Mouse (Mus musculus) CH12.LX (cell line): ENCODE measurements around the gene Slc9a9. TPM values are rescaled to one million over a fixed set of nuclear protein-coding genes. Genes with fewer than 3 reads are reported as not detected.

Experiments
- DNase-seq: peaks from one replicate; pipeline ENCODE4 v3.0.0-alpha.2; 2013; ENCODE audit errors: extremely low read depth
- H3K27ac ChIP-seq: 2 replicates; pipeline ENCODE4 v1.5.1; 2012; ENCODE audit warnings: low read depth, mild to moderate bottlenecking, control low read depth, moderate library complexity; ENCODE audit not compliant: insufficient read depth
- H3K27me3 ChIP-seq: replicated peaks from 2 replicates; pipeline ENCODE3; 2012; ENCODE audit warnings: inconsistent platforms
- H3K36me3 ChIP-seq, 2 experiments: replicated peaks in 1 of 2; 2 replicates each; pipeline versions ENCODE3 to v1.6.1; 2012; ENCODE audit warnings: inconsistent platforms in 1 of 2, low read length in 1 of 2, mild to moderate bottlenecking in 1 of 2, mixed read lengths in 1 of 2, moderate library complexity in 1 of 2; ENCODE audit not compliant: control insufficient read depth in 1 of 2, insufficient read depth in 1 of 2
- H3K4me1 ChIP-seq, 2 experiments: 2 replicates each; pipeline ENCODE4 v1.6.1; 2012; ENCODE audit warnings: inconsistent platforms in 1 of 2, moderate library complexity in 1 of 2; ENCODE audit not compliant: insufficient read depth in 2 of 2, control insufficient read depth in 1 of 2
- H3K4me2 ChIP-seq: 2 replicates; pipeline ENCODE4 v1.6.1; 2012; ENCODE audit warnings: low read depth, mild to moderate bottlenecking, control low read depth; ENCODE audit not compliant: poor library complexity, insufficient read depth, severe bottlenecking
- H3K4me3 ChIP-seq, 3 experiments: fragments of 150-350 bp in 1 of 3; sonication (generic) in 1 of 3; replicated peaks in 1 of 3; 2 replicates each; pipeline versions ENCODE3 to v1.5.1; 2011 to 2012; ENCODE audit warnings: low read depth in 2 of 3, low read length in 2 of 3, mild to moderate bottlenecking in 2 of 3, moderate library complexity in 2 of 3, control low read depth in 1 of 3, improper control_type of control experiment in 1 of 3, inconsistent platforms in 1 of 3, mixed read lengths in 1 of 3; ENCODE audit not compliant: poor library complexity in 1 of 3
- H3K79me2 ChIP-seq: replicated peaks from 2 replicates; pipeline ENCODE4 v1.6.1; 2012; ENCODE audit warnings: mild to moderate bottlenecking, moderate library complexity; ENCODE audit not compliant: control insufficient read depth, poor library complexity, insufficient read depth, severe bottlenecking; ENCODE audit errors: extremely low read depth
- H3K9ac ChIP-seq: 2 replicates; pipeline ENCODE4 v1.6.1; 2012; ENCODE audit warnings: low read depth, mild to moderate bottlenecking, control low read depth, moderate library complexity; ENCODE audit not compliant: insufficient read depth
- H3K9me3 ChIP-seq: replicated peaks from 2 replicates; pipeline ENCODE3; 2012; ENCODE audit warnings: low read length, inconsistent platforms, mixed read lengths
- CHD1 ChIP-seq: IDR thresholded peaks from 2 replicates; pipeline ENCODE4 v1.6.1; 2012; ENCODE audit warnings: low read depth, low read length, improper control_type of control experiment, inconsistent platforms
- CHD2 ChIP-seq: IDR thresholded peaks from 2 replicates; pipeline ENCODE4 v1.6.1; 2011; ENCODE audit warnings: low read length, improper control_type of control experiment
- CTCF ChIP-seq, 2 experiments: IDR thresholded peaks in 1 of 2; conservative IDR thresholded peaks in 1 of 2; 2 replicates each; pipeline ENCODE4 v1.5.1; 2011 to 2012; ENCODE audit warnings: low read depth in 2 of 2, low read length in 2 of 2, improper control_type of control experiment in 1 of 2, inconsistent platforms in 1 of 2, mild to moderate bottlenecking in 1 of 2, moderate library complexity in 1 of 2
- E2F4 ChIP-seq: IDR thresholded peaks from 2 replicates; pipeline ENCODE4 v1.6.1; 2011; ENCODE audit warnings: low read depth, low read length, improper control_type of control experiment; ENCODE audit not compliant: insufficient replicate concordance
- ELF1 ChIP-seq: IDR thresholded peaks from 2 replicates; pipeline ENCODE4 v1.6.1; 2014; ENCODE audit warnings: low read depth, mild to moderate bottlenecking, inconsistent platforms, low read length, improper control_type of control experiment
- EP300 ChIP-seq: IDR thresholded peaks from 2 replicates; pipeline ENCODE4 v1.6.1; 2011; ENCODE audit warnings: low read length, improper control_type of control experiment
- ETS1 ChIP-seq: conservative IDR thresholded peaks from 2 replicates; pipeline ENCODE4 v1.6.1; 2012; ENCODE audit warnings: low read depth, mild to moderate bottlenecking, inconsistent platforms, low read length, improper control_type of control experiment, moderate library complexity
- GABPA ChIP-seq: IDR thresholded peaks from 2 replicates; pipeline ENCODE4 v1.6.1; 2012; ENCODE audit warnings: low read depth, low read length, improper control_type of control experiment, inconsistent platforms; ENCODE audit not compliant: insufficient replicate concordance
- HCFC1 ChIP-seq: IDR thresholded peaks from 2 replicates; pipeline ENCODE4 v1.6.1; 2012; ENCODE audit warnings: low read depth, mild to moderate bottlenecking, inconsistent platforms, low read length, improper control_type of control experiment
- IRF4 ChIP-seq: IDR thresholded peaks from 2 replicates; pipeline ENCODE4 v1.6.1; 2014; ENCODE audit warnings: low read depth, mild to moderate bottlenecking, inconsistent platforms, low read length, improper control_type of control experiment
- JUN ChIP-seq: IDR thresholded peaks from 2 replicates; pipeline ENCODE4 v1.6.1; 2011; ENCODE audit warnings: low read depth, mild to moderate bottlenecking, low read length, improper control_type of control experiment, moderate library complexity; ENCODE audit not compliant: insufficient read depth
- KAT2A ChIP-seq: IDR thresholded peaks from 2 replicates; pipeline ENCODE4 v1.6.1; 2012; ENCODE audit warnings: low read length, improper control_type of control experiment, inconsistent platforms; ENCODE audit not compliant: insufficient replicate concordance
- MYC ChIP-seq: IDR thresholded peaks from 2 replicates; pipeline ENCODE4 v1.6.1; 2011; ENCODE audit warnings: low read depth, mild to moderate bottlenecking, improper control_type of control experiment, low read length
- NELFE ChIP-seq: IDR thresholded peaks from 2 replicates; pipeline ENCODE4 v1.6.1; 2011; ENCODE audit warnings: low read depth, low read length, improper control_type of control experiment
- POLR2A ChIP-seq: IDR thresholded peaks from 2 replicates; pipeline ENCODE4 v1.6.1; 2011; ENCODE audit warnings: low read depth, mild to moderate bottlenecking, improper control_type of control experiment, low read length
- POLR2AphosphoS2 ChIP-seq: IDR thresholded peaks from 2 replicates; pipeline ENCODE4 v1.6.1; 2011; ENCODE audit warnings: low read depth, low read length, improper control_type of control experiment
- SMC3 ChIP-seq: IDR thresholded peaks from 2 replicates; pipeline ENCODE4 v1.6.1; 2011; ENCODE audit warnings: low read depth, low read length, improper control_type of control experiment
- UBTF ChIP-seq: IDR thresholded peaks from 2 replicates; pipeline ENCODE4 v1.6.1; 2012; ENCODE audit warnings: low read depth, mild to moderate bottlenecking, inconsistent platforms, low read length, improper control_type of control experiment, moderate library complexity
- USF1 ChIP-seq: IDR thresholded peaks from 2 replicates; pipeline ENCODE4 v1.6.1; 2014; ENCODE audit warnings: low read depth, mild to moderate bottlenecking, inconsistent platforms, low read length, improper control_type of control experiment
- dilution Hi-C: fragments of 300-500 bp; cut with MboI; formaldehyde crosslinking; loops from 2 replicates; pipeline ENCODE4 v1.14.3; 2020; ENCODE audit warnings: low sequenced_read_pairs; ENCODE audit not compliant: extremely low pct_unique_long_range_greater_than_20kb, extremely low pct_ligation_motif_present
- in situ Hi-C: fragments of 300-500 bp; cut with MboI; formaldehyde crosslinking; loops from 3 replicates; pipeline ENCODE4 v1.14.3; 2019; ENCODE audit warnings: low sequenced_read_pairs, low pct_ligation_motif_present, low pct_unique_long_range_greater_than_20kb, mixed read lengths
- polyA plus RNA-seq: library from polyadenylated mRNA; unstranded; fragments of >175 nt; gene quantifications from 2 replicates; pipeline ENCODE4 v1.2.1, GENCODE M21; 2012; ENCODE audit warnings: low read depth; ENCODE audit not compliant: insufficient read length
- total RNA-seq, 2 experiments: library from RNA; depleted of rRNA; stranded (reverse); fragments of 300-350 nt in 1 of 2; fragments of >200 nt in 1 of 2; gene quantifications; 2 replicates each; pipeline ENCODE4 v1.2.3; 2012 to 2014

The Slc9a9 gene
- total and polyA plus RNA-seq, 3 experiments: not detected

GRCm38 (mm10) chr9:95193672-95194071 is 524.0 kb downstream of the Slc9a9 start:
- dilution Hi-C loops (no loop called here), in situ Hi-C loops (no loop called here)
- Histone ChIP-seq H3K9me3 (peaks cover 24% of the 10 kb centered on the region), H3K36me3 (no peaks in the 10 kb centered on the region), H3K9ac (no peak overlapping the region), H3K27me3 (no peaks in the 10 kb centered on the region), H3K4me1 (no peaks in the 10 kb centered on the region), H3K4me2 (no peak overlapping the region), H3K79me2 (no peaks in the 10 kb centered on the region), H3K4me3 (no peak overlapping the region), H3K27ac (no peak overlapping the region)
- TF ChIP-seq IRF4 (no peak), ELF1 (no peak), JUN (no peak), NELFE (no peak), E2F4 (no peak), SMC3 (no peak), UBTF (no peak), CHD1 (no peak), CTCF (conservative IDR thresholded peaks at IDR 0.05 in 1 of 2, IDR thresholded peaks at IDR 0.05 in 1 of 2; ENCODE audit: low read depth in 2 of 2, low read length in 2 of 2) (no peak), GABPA (no peak), POLR2AphosphoS2 (no peak)
- no peak for DNase-seq

GRCm38 (mm10) chr9:95194158-95194557 is 524.4 kb downstream of the Slc9a9 start:
- Histone ChIP-seq H3K9me3 (peaks cover 22% of the 10 kb centered on the region), H3K9ac (no peak overlapping the region), H3K4me1 (no peaks in the 10 kb centered on the region), H3K79me2 (no peaks in the 10 kb centered on the region), H3K27me3 (no peaks in the 10 kb centered on the region), H3K4me2 (no peak overlapping the region), H3K27ac (no peak overlapping the region), H3K36me3 (no peaks in the 10 kb centered on the region), H3K4me3 (no peak overlapping the region)
- dilution Hi-C loops: no loop called here
- no peak for DNase-seq
- in situ Hi-C loops: no loop called here
- TF ChIP-seq ELF1 (no peak), HCFC1 (no peak), GABPA (no peak), UBTF (no peak), MYC (no peak), CHD2 (no peak), ETS1 (no peak), POLR2A (no peak), EP300 (no peak), USF1 (no peak), KAT2A (no peak)
